Mouse (Mus musculus) urinary bladder, postnatal 10 days (tissue): ENCODE measurements around the gene Olfr292.

ENCODE experiments used
- DNase-seq: peaks from one replicate; pipeline ENCODE4 v3.0.0; 2022; ENCODE audit warnings: low spot score

The Olfr292 gene

GRCm38 (mm10) chr7:86688030-86688429, at the start of gene Olfr292:
Olfr292 (plus strand) TSS chr7:86688330.
- DNase-seq = no peak

GRCm38 (mm10) chr7:86648761-86649160, 39.4 kb upstream of the Olfr292 start, which contains the start of gene Olfr293:
Olfr293 (plus strand) TSS chr7:86649061.
- DNase-seq = no peak

DNA sequence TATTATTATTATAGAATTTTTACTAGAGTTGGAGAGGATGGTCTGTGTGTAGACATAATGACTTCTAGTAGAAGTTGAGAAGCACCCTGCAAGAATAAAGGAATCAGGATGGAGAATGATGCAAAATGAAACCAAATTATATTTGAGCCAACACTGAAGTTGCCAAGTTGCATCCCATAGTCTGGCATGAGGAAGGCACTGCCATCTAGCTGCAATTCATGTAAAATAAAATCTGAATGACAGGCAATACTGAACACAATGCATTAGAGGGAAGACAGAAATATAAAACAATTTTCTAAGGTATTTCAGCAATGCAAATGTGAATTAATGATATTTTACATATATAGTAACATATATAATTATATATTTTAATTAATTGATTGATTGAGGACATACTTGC, 36.9 kb downstream of the Olfr292 start:
- no peak for DNase-seq
